ENCODE assay signal across 15 mouse cellular contexts in genomic region chr9:85125775-85126174, GRCm38 (mm10).
DNase-seq lines count a peak whose midpoint lies in the region; ATAC-seq and TF ChIP-seq lines count a peak whose summit lies in the region.
"Had no signal": no experiment of that assay in that cellular context is flagged by ENCODE, and none has a peak within 500 bp of the region (broad histone marks: within the 10 kb centered on the region; RNA-seq: fewer than 3 reads in every experiment).

No protein-coding gene starts in this region.

- no peaks in the 10 kb centered on the region for H3K27me3 ChIP-seq in liver, adult 2 months (ENCODE audit: control insufficient read depth, insufficient read depth, low read length)
- no peaks in the 10 kb centered on the region for H3K27me3 ChIP-seq in liver, embryonic 12.5 days (replicated peaks)
- H3K27me3 ChIP-seq: hindbrain, embryonic 13.5 days had no signal

- H3K79me2 ChIP-seq in liver, adult 2 months (ENCODE audit: control insufficient read depth, insufficient read depth, low read length), result no peaks in the 10 kb centered on the region

- H3K4me1 ChIP-seq in liver, adult 2 months (ENCODE audit: control insufficient read depth, insufficient read depth, low read length), result 0 out of 2 replicates have a peak, but pooled peaks cover 2% of the 10 kb centered on the region
- H3K4me1 ChIP-seq in liver, embryonic 12.5 days, result 0 out of 2 replicates have a peak, but pooled peaks cover 3% of the 10 kb centered on the region
- H3K4me1 ChIP-seq: hindbrain, embryonic 13.5 days had no signal

- DNase-seq in adrenal gland, postnatal 10 days, result peak; percentile 3
- DNase-seq in adrenal gland, adult 18-20 months (ENCODE audit: low spot score in 2 of 2), result no peak
- DNase-seq in liver, adult 2 months (ENCODE audit: extremely low read depth, low read depth, low spot score), result peak; percentile 23
- DNase-seq in gastrocnemius, postnatal 10 days, result peak; percentile 6
- DNase-seq in layer of hippocampus, postnatal 10 days (ENCODE audit: low spot score in 2 of 2), result no peak
- no peak for DNase-seq in frontal cortex, postnatal 14 days (ENCODE audit: low spot score in 2 of 2)
- DNase-seq: cerebellum, adult 9-11 months; left cerebral cortex, postnatal 4 days; right cerebral cortex, postnatal 14 days had no signal

- no peaks in the 10 kb centered on the region for H3K36me3 ChIP-seq in liver, adult 2 months (ENCODE audit: control insufficient read depth, insufficient read depth, low read length)
- H3K36me3 ChIP-seq in liver, embryonic 12.5 days, result no peaks in the 10 kb centered on the region
- H3K36me3 ChIP-seq: forebrain, embryonic 10.5 days; G1E; hindbrain, embryonic 13.5 days had no signal

- no peak for TF ChIP-seq POLR2A in liver, adult 2 months (IDR thresholded peaks at IDR 0.05; ENCODE audit: extremely low read depth, insufficient read depth, low read length)

- TF ChIP-seq CTCF in liver, adult 2 months (IDR thresholded peaks at IDR 0.05; ENCODE audit: low read depth, low read length), result no peak

- 56% methylated on average over 4 of the region's 4 CpGs for WGBS in liver, adult 2 months
- WGBS in liver, embryonic 12.5 days (ENCODE audit: insufficient replicate concordance), result 17% methylated on average over 4 of the region's 4 CpGs

- H3K4me2 ChIP-seq in liver, embryonic 12.5 days, result no peak overlapping the region
- H3K4me2 ChIP-seq: hindbrain, embryonic 13.5 days had no signal

- H3K4me3 ChIP-seq in liver, adult 2 months (ENCODE audit: insufficient read depth, low read depth, low read length), result no peak overlapping the region
- H3K4me3 ChIP-seq in liver, embryonic 12.5 days, result no peak overlapping the region
- H3K4me3 ChIP-seq: forebrain, embryonic 10.5 days; hindbrain, embryonic 13.5 days; layer of hippocampus, adult 2 months had no signal

- H3K9ac ChIP-seq in liver, adult 2 months (ENCODE audit: low read depth, low read length), result no peak overlapping the region
- H3K9ac ChIP-seq in liver, embryonic 12.5 days, result no peak overlapping the region
- H3K9ac ChIP-seq: hindbrain, embryonic 13.5 days had no signal

- no peaks in the 10 kb centered on the region for H3K9me3 ChIP-seq in liver, embryonic 12.5 days (replicated peaks)
- H3K9me3 ChIP-seq: forebrain, embryonic 10.5 days; G1E; hindbrain, embryonic 13.5 days had no signal

- no peak overlapping the region for H3K27ac ChIP-seq in liver, adult 2 months (replicated peaks; ENCODE audit: insufficient read depth, low read depth, low read length)
- no peak overlapping the region for H3K27ac ChIP-seq in liver, embryonic 12.5 days
- H3K27ac ChIP-seq: forebrain, embryonic 10.5 days; hindbrain, embryonic 13.5 days; layer of hippocampus, adult 2 months had no signal

- no peak; the same call in 1 of the 2 replicates for ATAC-seq in liver, embryonic 12.5 days
- ATAC-seq in megakaryocyte progenitor cell, adult 5-6 weeks (replicated peaks; ENCODE audit: poor library complexity), result peak; percentile 82

Comparison
In these comparisons a context has a peak if more than half of its experiments do, and no peak if none do; other contexts are left out.
1. DNase-seq: peak in adrenal gland, postnatal 10 days (single experiment), liver, adult 2 months (single experiment) and gastrocnemius, postnatal 10 days (single experiment); none in adrenal gland, adult 18-20 months (0 of 2), layer of hippocampus, postnatal 10 days (0 of 2) and frontal cortex, postnatal 14 days (0 of 2).